Mouse (Mus musculus): ENCODE results near the gene Urad. TPM values are rescaled to one million over a fixed set of nuclear protein-coding genes. Genes with fewer than 3 reads are reported as not detected.

Gene Urad
- polyA plus RNA-seq, 1 experiment from 2014 or later = not detected

DNA sequence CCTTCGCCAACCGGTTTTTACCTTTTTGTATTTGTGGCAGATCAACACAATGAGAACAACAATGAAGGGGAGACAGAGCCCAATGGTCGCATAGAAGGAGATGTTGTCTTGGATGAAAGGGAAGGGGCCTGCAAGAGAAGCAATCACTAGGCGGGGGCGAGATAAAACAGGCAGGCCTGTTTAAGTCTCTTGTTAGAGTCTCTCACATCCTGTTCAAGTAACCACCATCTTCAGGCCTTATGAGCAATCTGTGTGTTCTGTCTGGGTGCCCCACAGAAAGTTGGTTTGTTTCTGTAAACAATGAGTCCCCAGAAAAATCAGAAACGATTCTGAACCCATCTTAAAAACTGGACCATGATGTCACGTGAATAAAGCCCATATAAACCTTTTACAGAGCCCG is 32.7 kb upstream of the Urad start:
- no peak overlapping the region for H3K4me2 ChIP-seq (ENCODE audit: low read depth, low read length)
- no peaks in the 10 kb centered on the region for H3K36me3 ChIP-seq (ENCODE audit: control insufficient read depth, insufficient read depth, low read length)
- ATAC-seq (ENCODE audit: low read depth) = no peak
- no peak overlapping the region for H3K27ac ChIP-seq (ENCODE audit: low read depth, low read length)
- no peak overlapping the region for H3K4me3 ChIP-seq (ENCODE audit: low read depth, low read length)
- no peaks in the 10 kb centered on the region for H3K27me3 ChIP-seq (ENCODE audit: control insufficient read depth, insufficient read depth, low read length)
- 73% methylated on average over 8 of the region's 8 CpGs for WGBS
- H3K9ac ChIP-seq (replicated peaks; ENCODE audit: low read depth, low read length) = no peak overlapping the region
- H3K4me1 ChIP-seq (ENCODE audit: control insufficient read depth, insufficient read depth, low read length) = no peaks in the 10 kb centered on the region
- no peaks in the 10 kb centered on the region for H3K9me3 ChIP-seq (ENCODE audit: control insufficient read depth, low read length)

DNA sequence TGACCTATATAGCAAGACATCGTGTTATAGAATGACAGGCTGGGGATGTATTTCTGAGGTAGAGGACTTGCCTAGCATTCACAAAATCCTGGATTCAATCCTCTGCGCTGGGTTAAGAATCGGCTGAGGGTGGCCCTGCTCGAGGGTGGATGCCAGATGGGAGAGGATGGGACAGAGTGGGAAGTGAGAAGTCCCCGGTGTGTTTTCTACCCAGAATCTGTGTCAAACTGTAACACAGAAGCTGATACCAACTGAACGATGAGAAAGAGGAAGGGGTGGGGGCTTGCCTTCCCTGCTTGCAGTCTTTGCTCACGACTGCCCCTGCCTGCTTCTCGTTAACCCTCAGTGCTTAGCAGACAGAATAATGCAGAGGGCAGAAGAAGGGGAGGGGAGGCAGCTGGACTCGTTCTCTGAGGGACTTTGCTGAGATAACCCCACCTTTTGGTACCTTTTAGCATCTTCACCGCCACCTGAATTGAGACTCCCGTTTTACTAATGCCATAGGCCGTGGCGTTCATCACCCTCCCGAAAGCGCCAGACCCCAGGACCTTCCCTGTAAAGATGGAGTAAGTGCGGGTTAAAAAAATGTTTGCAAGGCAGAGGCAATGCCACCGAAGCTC is 32.0 kb upstream of the Urad start:
- no peaks in the 10 kb centered on the region for H3K27me3 ChIP-seq (ENCODE audit: control insufficient read depth, insufficient read depth, low read length)
- WGBS = 72% methylated on average over 17 of the region's 17 CpGs
- no peak overlapping the region for H3K4me2 ChIP-seq (ENCODE audit: low read depth, low read length)
- no peaks in the 10 kb centered on the region for H3K9me3 ChIP-seq (ENCODE audit: control insufficient read depth, low read length)
- no peak overlapping the region for H3K9ac ChIP-seq (replicated peaks; ENCODE audit: low read depth, low read length)
- no peaks in the 10 kb centered on the region for H3K4me1 ChIP-seq (ENCODE audit: control insufficient read depth, insufficient read depth, low read length)
- no peak overlapping the region for H3K27ac ChIP-seq (ENCODE audit: low read depth, low read length)
- no peaks in the 10 kb centered on the region for H3K36me3 ChIP-seq (ENCODE audit: control insufficient read depth, insufficient read depth, low read length)
- ATAC-seq (ENCODE audit: low read depth) = no peak
- H3K4me3 ChIP-seq (ENCODE audit: low read depth, low read length) = no peak overlapping the region

DNA sequence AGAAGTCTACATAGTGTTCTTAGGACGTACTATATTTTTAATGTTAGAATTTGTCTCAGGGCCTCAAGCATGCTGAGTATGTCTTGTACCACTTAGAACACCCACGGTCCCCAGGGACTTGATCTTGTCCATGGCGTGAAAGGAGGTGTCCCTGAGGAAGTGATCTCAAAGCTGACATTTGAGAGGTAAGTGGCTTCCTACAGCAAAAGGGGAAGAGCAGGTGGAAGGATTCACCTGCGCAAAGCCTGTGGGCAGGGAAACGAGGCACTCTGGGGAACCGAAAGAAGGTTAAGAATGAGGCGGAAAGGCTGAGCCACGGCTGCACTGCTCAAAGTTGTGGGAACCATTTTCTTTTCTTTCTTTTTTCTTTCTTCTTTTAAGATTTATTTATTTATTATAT is 29.7 kb upstream of the Urad start:
- Histone ChIP-seq H3K9ac (replicated peaks; ENCODE audit: low read depth, low read length) (no peak overlapping the region), H3K4me2 (ENCODE audit: low read depth, low read length) (no peak overlapping the region), H3K9me3 (ENCODE audit: control insufficient read depth, low read length) (no peaks in the 10 kb centered on the region), H3K27me3 (ENCODE audit: control insufficient read depth, insufficient read depth, low read length) (no peaks in the 10 kb centered on the region), H3K4me3 (ENCODE audit: low read depth, low read length) (no peak overlapping the region), H3K4me1 (ENCODE audit: control insufficient read depth, insufficient read depth, low read length) (no peaks in the 10 kb centered on the region), H3K36me3 (ENCODE audit: control insufficient read depth, insufficient read depth, low read length) (no peaks in the 10 kb centered on the region), H3K27ac (ENCODE audit: low read depth, low read length) (no peak overlapping the region)
- WGBS = 92% methylated on average over 8 of the region's 8 CpGs
- no peak for ATAC-seq (ENCODE audit: low read depth)

DNA sequence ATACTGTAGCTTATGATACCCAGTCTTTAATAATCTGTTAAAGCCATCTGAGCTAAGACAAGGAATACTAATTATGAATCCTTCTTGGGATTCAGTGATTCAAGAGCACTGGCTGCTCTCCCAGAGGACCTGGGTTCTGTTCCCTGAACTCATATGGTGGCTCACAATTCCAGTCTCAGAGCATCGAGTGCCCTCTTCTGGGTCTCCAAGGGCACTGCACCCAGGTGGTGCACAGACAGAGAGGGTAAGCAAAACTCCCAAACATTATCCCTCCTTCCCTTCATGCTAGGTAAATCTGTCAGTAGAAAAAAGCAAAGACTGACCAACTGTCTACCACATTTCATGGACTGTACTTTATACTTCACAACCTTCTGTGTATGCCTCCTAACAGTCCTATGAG is 23.7 kb upstream of the Urad start:
- Histone ChIP-seq H3K4me1 (ENCODE audit: control insufficient read depth, insufficient read depth, low read length) (no peaks in the 10 kb centered on the region), H3K4me2 (ENCODE audit: low read depth, low read length) (no peak overlapping the region), H3K27ac (ENCODE audit: low read depth, low read length) (no peak overlapping the region), H3K9me3 (ENCODE audit: control insufficient read depth, low read length) (no peaks in the 10 kb centered on the region), H3K4me3 (ENCODE audit: low read depth, low read length) (no peak overlapping the region), H3K9ac (replicated peaks; ENCODE audit: low read depth, low read length) (no peak overlapping the region), H3K27me3 (ENCODE audit: control insufficient read depth, insufficient read depth, low read length) (no peaks in the 10 kb centered on the region), H3K36me3 (ENCODE audit: control insufficient read depth, insufficient read depth, low read length) (no peaks in the 10 kb centered on the region)
- ATAC-seq (ENCODE audit: low read depth) = no peak
- 77% methylated on average over 1 of the region's 1 CpGs for WGBS

DNA sequence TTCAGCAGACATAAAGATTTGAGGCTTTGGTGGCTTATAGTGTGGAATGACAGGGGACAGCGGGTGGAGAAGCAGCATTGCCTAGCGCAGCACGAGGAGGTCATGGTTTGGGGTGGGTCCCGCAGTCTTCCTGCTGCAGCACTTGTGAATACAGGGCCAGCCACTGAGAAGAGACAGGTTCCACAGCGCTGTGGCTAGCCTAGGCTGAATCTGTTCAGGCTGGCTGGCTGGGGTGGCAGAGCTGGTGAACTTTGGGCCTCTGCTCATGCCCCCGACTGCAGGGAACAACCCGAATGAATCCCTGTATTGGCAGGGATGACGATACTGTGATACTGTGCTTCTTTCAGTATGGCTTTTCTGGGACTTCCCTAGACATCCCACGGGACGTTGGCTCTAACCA is 21.7 kb upstream of the Urad start:
- no peaks in the 10 kb centered on the region for H3K27me3 ChIP-seq (ENCODE audit: control insufficient read depth, insufficient read depth, low read length)
- H3K27ac ChIP-seq (ENCODE audit: low read depth, low read length) = no peak overlapping the region
- H3K4me3 ChIP-seq (ENCODE audit: low read depth, low read length) = no peak overlapping the region
- no peak overlapping the region for H3K4me2 ChIP-seq (ENCODE audit: low read depth, low read length)
- 91% methylated on average over 10 of the region's 10 CpGs for WGBS
- no peaks in the 10 kb centered on the region for H3K9me3 ChIP-seq (ENCODE audit: control insufficient read depth, low read length)
- no peak overlapping the region for H3K9ac ChIP-seq (replicated peaks; ENCODE audit: low read depth, low read length)
- no peaks in the 10 kb centered on the region for H3K36me3 ChIP-seq (ENCODE audit: control insufficient read depth, insufficient read depth, low read length)
- ATAC-seq (ENCODE audit: low read depth) = no peak
- H3K4me1 ChIP-seq (ENCODE audit: control insufficient read depth, insufficient read depth, low read length) = no peaks in the 10 kb centered on the region

DNA sequence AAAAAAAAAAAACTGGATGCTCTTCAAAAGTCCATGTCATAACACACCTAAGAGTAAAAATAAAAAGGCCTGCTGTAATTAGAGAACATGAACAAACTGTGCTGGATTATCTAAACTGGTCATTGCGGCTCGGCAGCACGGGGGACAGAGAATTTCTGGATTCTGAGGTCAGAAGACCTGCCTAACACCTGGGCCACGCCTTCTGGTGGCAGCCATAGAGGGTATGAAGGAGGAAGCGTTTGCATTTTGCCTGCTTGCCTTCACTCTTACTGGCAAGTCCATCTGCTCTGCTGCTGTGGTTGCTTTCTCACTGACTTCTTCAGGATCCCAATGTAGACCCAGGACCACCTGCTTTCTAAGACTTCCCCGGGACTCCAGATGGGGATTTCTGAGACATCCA is 20.7 kb upstream of the Urad start:
- no peak overlapping the region for H3K27ac ChIP-seq (ENCODE audit: low read depth, low read length)
- H3K4me3 ChIP-seq (ENCODE audit: low read depth, low read length) = no peak overlapping the region
- no peaks in the 10 kb centered on the region for H3K9me3 ChIP-seq (ENCODE audit: control insufficient read depth, low read length)
- 95% methylated on average over 6 of the region's 6 CpGs for WGBS
- no peak overlapping the region for H3K4me2 ChIP-seq (ENCODE audit: low read depth, low read length)
- no peak for ATAC-seq (ENCODE audit: low read depth)
- no peak overlapping the region for H3K9ac ChIP-seq (replicated peaks; ENCODE audit: low read depth, low read length)
- no peaks in the 10 kb centered on the region for H3K4me1 ChIP-seq (ENCODE audit: control insufficient read depth, insufficient read depth, low read length)
- H3K27me3 ChIP-seq (ENCODE audit: control insufficient read depth, insufficient read depth, low read length) = no peaks in the 10 kb centered on the region
- no peaks in the 10 kb centered on the region for H3K36me3 ChIP-seq (ENCODE audit: control insufficient read depth, insufficient read depth, low read length)

DNA sequence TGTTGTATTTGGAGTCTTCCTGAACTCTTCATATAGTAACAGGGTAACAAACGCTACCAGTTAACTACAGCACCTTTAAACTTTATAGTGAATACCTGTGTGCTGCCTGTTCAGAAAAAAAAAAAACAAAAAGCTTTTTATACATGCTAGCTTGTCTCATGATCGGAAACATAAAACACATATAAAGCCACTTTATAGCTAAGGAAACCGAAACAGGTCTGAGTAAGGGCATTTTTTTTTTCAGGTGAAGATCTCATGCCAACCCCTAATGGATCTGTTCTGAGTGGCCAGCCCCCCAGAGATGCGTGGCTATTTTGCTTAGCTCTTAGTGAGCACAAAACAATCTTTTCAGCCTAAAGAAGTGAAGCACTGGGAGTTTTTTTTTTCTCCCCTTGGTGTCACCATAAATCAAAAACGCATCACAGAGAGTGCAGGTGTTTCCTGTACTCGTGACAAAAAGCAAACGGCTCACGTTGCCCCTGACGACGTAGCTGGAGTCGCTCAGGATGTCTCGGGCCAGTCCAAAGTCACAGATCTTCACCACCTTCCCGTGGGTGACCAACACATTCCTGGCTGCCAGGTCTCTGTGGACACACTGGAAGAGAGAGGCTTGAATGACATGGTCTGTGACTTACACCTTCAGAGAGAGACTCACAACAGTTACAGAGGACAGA is 18.6 kb upstream of the Urad start:
- no peaks in the 10 kb centered on the region for H3K36me3 ChIP-seq (ENCODE audit: control insufficient read depth, insufficient read depth, low read length)
- H3K9me3 ChIP-seq (ENCODE audit: control insufficient read depth, low read length) = no peaks in the 10 kb centered on the region
- H3K4me2 ChIP-seq (ENCODE audit: low read depth, low read length) = no peak overlapping the region
- H3K9ac ChIP-seq (replicated peaks; ENCODE audit: low read depth, low read length) = no peak overlapping the region
- 69% methylated on average over 13 of the region's 13 CpGs for whole genome bisulfite sequencing
- no peaks in the 10 kb centered on the region for H3K4me1 ChIP-seq (ENCODE audit: control insufficient read depth, insufficient read depth, low read length)
- H3K27ac ChIP-seq (ENCODE audit: low read depth, low read length) = no peak overlapping the region
- no peak for ATAC-seq (ENCODE audit: low read depth)
- H3K27me3 ChIP-seq (ENCODE audit: control insufficient read depth, insufficient read depth, low read length) = no peaks in the 10 kb centered on the region
- no peak overlapping the region for H3K4me3 ChIP-seq (ENCODE audit: low read depth, low read length)

DNA sequence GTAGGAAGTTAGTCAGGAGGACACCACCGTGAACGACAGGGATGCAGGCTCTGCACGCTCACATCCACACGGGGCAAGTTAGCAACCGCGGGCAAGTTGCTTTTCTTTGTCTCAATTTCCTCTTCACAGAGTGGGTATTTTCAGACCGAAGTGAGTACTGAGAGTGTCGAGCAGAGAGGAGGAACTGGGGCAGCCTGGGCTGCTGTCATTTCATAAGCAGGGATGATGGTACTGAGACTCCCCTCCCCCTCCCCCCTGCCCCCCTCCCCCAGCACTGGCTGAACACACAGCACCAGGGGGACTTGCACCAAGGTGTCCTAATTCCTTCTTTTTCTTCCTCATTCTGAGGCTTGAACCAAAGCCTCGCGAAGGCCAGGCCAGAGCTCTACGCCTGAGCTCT is 17.3 kb upstream of the Urad start:
- no peak overlapping the region for H3K4me2 ChIP-seq (ENCODE audit: low read depth, low read length)
- H3K4me1 ChIP-seq (ENCODE audit: control insufficient read depth, insufficient read depth, low read length) = no peaks in the 10 kb centered on the region

DNA sequence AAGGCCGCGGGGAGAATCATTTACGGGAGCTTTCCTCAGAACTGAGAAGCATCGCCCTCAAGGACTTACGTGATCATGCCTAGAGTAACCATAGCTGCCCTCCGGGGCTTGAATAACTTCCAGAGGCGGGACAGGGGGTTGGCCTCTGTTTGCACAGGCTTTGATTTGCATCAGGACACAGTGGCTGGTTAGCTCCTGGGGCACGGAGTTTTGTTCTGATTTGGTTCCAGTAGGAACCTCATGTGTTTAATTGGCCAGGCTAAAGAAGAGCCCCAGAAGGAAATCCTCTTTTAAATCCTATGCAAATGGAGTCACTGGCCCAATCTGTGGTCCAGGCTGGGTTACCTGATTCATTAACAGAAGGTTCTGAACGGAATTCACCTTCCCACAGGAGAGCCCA is 16.7 kb upstream of the Urad start:
- H3K4me1 ChIP-seq (ENCODE audit: control insufficient read depth, insufficient read depth, low read length) = no peaks in the 10 kb centered on the region
- no peak for ATAC-seq (ENCODE audit: low read depth)
- no peaks in the 10 kb centered on the region for H3K36me3 ChIP-seq (ENCODE audit: control insufficient read depth, insufficient read depth, low read length)
- no peaks in the 10 kb centered on the region for H3K9me3 ChIP-seq (ENCODE audit: control insufficient read depth, low read length)
- no peaks in the 10 kb centered on the region for H3K27me3 ChIP-seq (ENCODE audit: control insufficient read depth, insufficient read depth, low read length)
- no peak overlapping the region for H3K4me3 ChIP-seq (ENCODE audit: low read depth, low read length)
- H3K4me2 ChIP-seq (ENCODE audit: low read depth, low read length) = no peak overlapping the region
- H3K9ac ChIP-seq (replicated peaks; ENCODE audit: low read depth, low read length) = no peak overlapping the region
- WGBS = 64% methylated on average over 9 of the region's 9 CpGs
- no peak overlapping the region for H3K27ac ChIP-seq (ENCODE audit: low read depth, low read length)

More for the DNA sequence above, 17.3 kb upstream of the Urad start:
- ATAC-seq (ENCODE audit: low read depth) = no peak
- Histone ChIP-seq H3K36me3 (ENCODE audit: control insufficient read depth, insufficient read depth, low read length) (no peaks in the 10 kb centered on the region), H3K27ac (ENCODE audit: low read depth, low read length) (no peak overlapping the region), H3K27me3 (ENCODE audit: control insufficient read depth, insufficient read depth, low read length) (no peaks in the 10 kb centered on the region), H3K9me3 (ENCODE audit: control insufficient read depth, low read length) (no peaks in the 10 kb centered on the region), H3K9ac (replicated peaks; ENCODE audit: low read depth, low read length) (no peak overlapping the region), H3K4me3 (ENCODE audit: low read depth, low read length) (no peak overlapping the region)
- WGBS = 84% methylated on average over 11 of the region's 11 CpGs

Measured in neural tube, embryonic 14.5 days (tissue).